Mouse (Mus musculus) hindbrain, embryonic 16.5 days (tissue): ENCODE results near the gene Mark1. TPM values are rescaled to one million over a fixed set of nuclear protein-coding genes. Genes with fewer than 3 reads are reported as not detected.

Source experiments
- ATAC-seq: fragments of 200-750 bp; cut with Nextera tagmentation; 2 replicates; pipeline ENCODE4 v1.8.0; 2017; ENCODE audit warnings: moderate TSS enrichment, moderate library complexity
- H3K27ac ChIP-seq: fragments of 300-500 bp; sonication (generic); 2 replicates; pipeline ENCODE4 v1.5.1; 2014; ENCODE audit warnings: low read depth, mild to moderate bottlenecking, control low read depth, low read length, moderate library complexity
- H3K27me3 ChIP-seq: fragments of 300-500 bp; sonication (generic); replicated peaks from 2 replicates; pipeline ENCODE4 v1.6.1; 2014; ENCODE audit warnings: low read length; ENCODE audit not compliant: control insufficient read depth, insufficient read depth
- H3K36me3 ChIP-seq: fragments of 300-500 bp; sonication (generic); 2 replicates; pipeline ENCODE4 v1.6.1; 2014; ENCODE audit warnings: mild to moderate bottlenecking, low read length, moderate library complexity, mixed read lengths; ENCODE audit not compliant: control insufficient read depth, insufficient read depth
- H3K4me1 ChIP-seq: fragments of 300-500 bp; sonication (generic); 2 replicates; pipeline ENCODE4 v1.6.1; 2014; ENCODE audit warnings: low read depth, low read length; ENCODE audit not compliant: control insufficient read depth, insufficient read depth
- H3K4me2 ChIP-seq: fragments of 300-500 bp; sonication (generic); 2 replicates; pipeline ENCODE4 v1.6.1; 2014; ENCODE audit warnings: mild to moderate bottlenecking, low read length, control low read depth, moderate library complexity
- H3K4me3 ChIP-seq: fragments of 300-500 bp; sonication (generic); 2 replicates; pipeline ENCODE4 v1.5.1; 2014; ENCODE audit warnings: mild to moderate bottlenecking, low read length, control low read depth, moderate library complexity
- H3K9ac ChIP-seq: fragments of 300-500 bp; sonication (generic); 2 replicates; pipeline ENCODE4 v1.6.1; 2014; ENCODE audit warnings: low read depth, mild to moderate bottlenecking, control low read depth, low read length, moderate library complexity
- H3K9me3 ChIP-seq: fragments of 300-500 bp; sonication (generic); 2 replicates; pipeline ENCODE4 v1.6.1; 2014; ENCODE audit warnings: mild to moderate bottlenecking, low read length, moderate library complexity; ENCODE audit not compliant: control insufficient read depth
- WGBS: fragments of 180-500 bp; shearing (Covaris S2); extraction: QIAGEN DNeasy Blood & Tissue Kit; methylation state at CpG from one replicate; pipeline ENCODE4 v1.1.7; 2014; 5-methylcytosine and 5-hydroxymethylcytosine counted together
- polyA plus RNA-seq: library from polyadenylated mRNA; unstranded; fragments of >200 nt; fragmentation: Nextera tagmentation; extraction: Ambion mirVana; gene quantifications from 2 replicates; pipeline ENCODE4 v1.2.1, GENCODE M21; 2015

The Mark1 gene
- polyA plus RNA-seq, 1 experiment from 2014 or later = 11.8 TPM

- Histone ChIP-seq H3K4me3 (no peak overlapping the region), H3K27ac (no peak overlapping the region), H3K36me3 (no peaks in the 10 kb centered on the region), H3K9me3 (no peaks in the 10 kb centered on the region), H3K4me1 (no peaks in the 10 kb centered on the region), H3K27me3 (no peaks in the 10 kb centered on the region), H3K9ac (no peak overlapping the region), H3K4me2 (no peak overlapping the region)
- WGBS = 93% methylated on average over 1 of the region's 1 CpGs
- no peak for ATAC-seq
These were observed 141.1 kb downstream of the Mark1 start for GRCm38 (mm10) chr1:184858253-184858652.

DNA sequence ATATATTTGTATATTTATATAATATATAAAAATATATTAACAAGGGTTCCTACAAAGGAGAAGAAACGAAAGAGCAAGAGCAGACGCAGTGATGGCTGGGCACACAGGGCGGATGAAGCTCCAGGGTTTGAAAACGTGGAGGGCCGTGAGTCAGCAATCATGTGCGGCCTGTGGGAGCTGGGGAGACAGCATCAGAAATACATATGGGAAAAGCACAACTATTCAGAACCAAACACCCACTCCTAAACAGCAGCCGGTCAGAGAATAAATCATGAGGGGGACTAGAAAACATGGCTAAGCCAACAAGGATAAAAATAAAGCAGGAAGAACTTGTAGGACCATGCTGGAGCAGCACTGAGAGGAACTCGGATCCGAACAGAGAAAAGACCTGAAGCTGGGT, 142.2 kb downstream of the Mark1 start:
- WGBS = 88% methylated on average over 9 of the region's 9 CpGs

DNA sequence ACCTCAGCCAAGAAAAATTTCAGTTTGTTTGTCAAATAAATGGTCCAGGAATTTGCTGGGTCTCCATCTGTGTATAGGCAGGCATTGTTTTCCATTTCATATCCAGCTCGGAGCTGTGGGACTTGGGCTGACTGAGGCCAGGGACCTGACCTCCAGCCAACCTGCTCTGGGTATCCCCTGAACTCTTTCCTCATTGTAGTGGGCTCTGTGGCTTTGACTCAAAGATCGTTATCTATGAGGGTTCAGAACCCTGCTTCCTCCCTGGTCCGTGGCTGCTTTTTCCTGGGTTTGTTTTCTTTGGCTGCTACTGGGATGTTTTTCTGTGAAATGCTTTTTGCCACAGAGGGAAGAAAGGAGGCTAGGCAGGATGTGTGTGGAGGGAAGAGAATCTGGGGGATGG, 145.4 kb downstream of the Mark1 start:
- Histone ChIP-seq H3K4me3 (no peak overlapping the region), H3K27me3 (no peaks in the 10 kb centered on the region), H3K27ac (no peak overlapping the region), H3K4me1 (peaks cover 4% of the 10 kb centered on the region), H3K9ac (no peak overlapping the region), H3K9me3 (no peaks in the 10 kb centered on the region), H3K4me2 (no peak overlapping the region), H3K36me3 (no peaks in the 10 kb centered on the region)
- WGBS = 67% methylated on average over 3 of the region's 3 CpGs
- ATAC-seq = no peak

More for the DNA sequence above, 142.2 kb downstream of the Mark1 start:
- no peaks in the 10 kb centered on the region for H3K27me3 ChIP-seq
- no peaks in the 10 kb centered on the region for H3K4me1 ChIP-seq
- ATAC-seq = no peak
- no peaks in the 10 kb centered on the region for H3K36me3 ChIP-seq
- no peak overlapping the region for H3K9ac ChIP-seq
- H3K9me3 ChIP-seq = no peaks in the 10 kb centered on the region
- H3K27ac ChIP-seq = no peak overlapping the region
- no peak overlapping the region for H3K4me3 ChIP-seq
- H3K4me2 ChIP-seq = no peak overlapping the region

GRCm38 (mm10) chr1:184853339-184853738, 146.0 kb downstream of the Mark1 start:
- H3K27me3 ChIP-seq = no peaks in the 10 kb centered on the region
- no peaks in the 10 kb centered on the region for H3K9me3 ChIP-seq
- no peak overlapping the region for H3K27ac ChIP-seq
- H3K4me1 ChIP-seq = peaks cover 4% of the 10 kb centered on the region
- H3K9ac ChIP-seq = no peak overlapping the region
- no peak overlapping the region for H3K4me3 ChIP-seq
- WGBS = 35% methylated on average over 5 of the region's 5 CpGs
- peak overlapping the region; percentile 5; the same call in 1 of the 2 replicates for H3K4me2 ChIP-seq
- no peaks in the 10 kb centered on the region for H3K36me3 ChIP-seq
- ATAC-seq = no peak

- Histone ChIP-seq H3K4me2 (peak overlapping the region; percentile 56), H3K27ac (peak overlapping the region; percentile 67), H3K36me3 (no peaks in the 10 kb centered on the region), H3K4me3 (peak overlapping the region; percentile 19; the same call in 1 of the 2 replicates), H3K27me3 (no peaks in the 10 kb centered on the region), H3K4me1 (peaks cover 4% of the 10 kb centered on the region), H3K9me3 (no peaks in the 10 kb centered on the region), H3K9ac (peak overlapping the region; percentile 47)
- 17% methylated on average over 31 of the region's 31 CpGs for WGBS
- peak; percentile 93 for ATAC-seq
These were observed 147.4 kb downstream of the Mark1 start for GRCm38 (mm10) chr1:184851741-184852618.

- H3K4me2 ChIP-seq = no peak overlapping the region; the same call in 1 of the 2 replicates
- H3K4me1 ChIP-seq = peaks cover 8% of the 10 kb centered on the region
- 54% methylated on average over 7 of the region's 7 CpGs for WGBS
- no peaks in the 10 kb centered on the region for H3K27me3 ChIP-seq
- no peaks in the 10 kb centered on the region for H3K9me3 ChIP-seq
- no peak overlapping the region for H3K27ac ChIP-seq
- ATAC-seq = no peak
- no peak overlapping the region for H3K4me3 ChIP-seq
- no peak overlapping the region for H3K9ac ChIP-seq
- no peaks in the 10 kb centered on the region for H3K36me3 ChIP-seq
These were observed 148.2 kb downstream of the Mark1 start for GRCm38 (mm10) chr1:184851166-184851565.

DNA sequence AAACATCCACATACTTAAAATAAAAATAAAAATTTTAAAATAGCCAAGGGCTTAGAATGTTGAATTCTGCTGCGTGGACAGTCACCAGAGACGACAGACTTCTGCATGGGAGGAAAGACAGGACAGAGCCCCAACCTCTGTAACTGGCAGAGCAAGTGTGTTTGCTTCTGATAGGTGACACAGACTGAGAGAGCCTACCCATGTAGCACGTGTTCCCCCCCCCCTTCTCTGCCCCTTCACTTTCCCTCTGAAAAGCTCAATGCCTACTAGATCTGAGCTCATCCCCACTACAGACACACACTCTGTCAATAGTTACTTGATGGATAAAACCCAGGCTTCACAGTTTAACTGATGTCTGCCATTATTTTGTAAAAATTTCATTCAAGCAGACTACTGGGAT, 152.4 kb downstream of the Mark1 start:
- peak overlapping the region; percentile 88 for H3K4me2 ChIP-seq
- H3K9ac ChIP-seq = no peak overlapping the region
- H3K4me3 ChIP-seq = no peak overlapping the region
- H3K27ac ChIP-seq = no peak overlapping the region
- no peaks in the 10 kb centered on the region for H3K36me3 ChIP-seq
- no peaks in the 10 kb centered on the region for H3K9me3 ChIP-seq
- WGBS = 58% methylated on average over 3 of the region's 3 CpGs
- H3K27me3 ChIP-seq = no peaks in the 10 kb centered on the region
- peaks cover 15% of the 10 kb centered on the region for H3K4me1 ChIP-seq
- no peak for ATAC-seq

Other genes starting within 250 kb of the Mark1 start
- 0.24 and 0.30 TPM in 2 replicates for gene Marc1, start 188.3 kb downstream of the Mark1 start, polyA plus RNA-seq
- 121 and 129 TPM in 2 replicates for gene Marc2, start 153.1 kb downstream of the Mark1 start, polyA plus RNA-seq
- gene C130074G19Rik, start 116.4 kb downstream of the Mark1 start, polyA plus RNA-seq = 0.97 and 1.0 TPM in 2 replicates
- 21.8 and 25.2 TPM in 2 replicates for gene Rab3gap2, start 204.5 kb upstream of the Mark1 start, polyA plus RNA-seq